29 mouse cellular contexts compared by ENCODE assay signal in the genomic region with DNA sequence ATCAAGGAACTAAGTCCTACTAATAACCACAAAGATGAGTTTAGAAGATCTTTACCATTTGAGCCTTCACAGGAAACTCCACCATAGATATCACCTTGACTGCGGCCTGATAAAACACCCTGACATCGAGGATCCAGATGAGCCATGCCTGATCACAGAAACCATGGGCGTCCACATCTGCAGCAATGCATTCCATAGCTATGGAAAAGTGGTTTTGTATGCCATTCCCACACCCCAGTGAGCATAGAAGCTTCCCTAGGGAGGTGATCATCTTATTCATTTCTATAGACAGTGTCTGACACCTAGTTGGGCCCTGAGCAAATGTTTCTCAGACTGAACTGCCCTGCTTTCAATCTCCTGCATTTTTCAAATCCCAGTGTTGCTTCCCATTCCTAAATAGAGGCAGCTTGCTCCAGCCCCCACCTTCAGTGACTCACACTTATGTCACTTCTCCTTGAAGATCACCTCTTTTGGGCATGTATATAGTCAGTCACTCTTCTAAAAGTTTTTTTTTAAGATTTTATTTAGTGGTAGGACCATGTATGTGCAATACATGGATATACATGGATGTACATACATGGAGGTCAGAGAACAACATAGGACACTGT. TPM values are rescaled to one million over a fixed set of nuclear protein-coding genes. Genes with fewer than 3 reads are reported as not detected.
DNase-seq lines count a peak whose midpoint lies in the region; ATAC-seq and TF ChIP-seq lines count a peak whose summit lies in the region.
"Had no signal": no experiment of that assay in that cellular context is flagged by ENCODE, and none has a peak within 500 bp of the region (broad histone marks: within the 10 kb centered on the region; RNA-seq: fewer than 3 reads in every experiment).

No protein-coding gene starts in this region.

- H3K4me3 ChIP-seq in layer of hippocampus, adult 2 months, result no peak overlapping the region
- H3K4me3 ChIP-seq in hindbrain, embryonic 13.5 days, result no peak overlapping the region
- H3K4me3 ChIP-seq: embryonic facial prominence, embryonic 10.5 days; embryonic facial prominence, embryonic 13.5 days; forebrain, embryonic 10.5 days; forebrain, embryonic 13.5 days; heart, adult 2 months; heart, embryonic 10.5 days; hindbrain, embryonic 12.5 days; intestine, embryonic 15.5 days had no signal

- H3K9ac ChIP-seq in hindbrain, embryonic 13.5 days, result no peak overlapping the region
- H3K9ac ChIP-seq: embryonic facial prominence, embryonic 13.5 days; forebrain, embryonic 13.5 days; hindbrain, embryonic 12.5 days; intestine, embryonic 15.5 days had no signal

- no peaks in the 10 kb centered on the region for H3K36me3 ChIP-seq in hindbrain, embryonic 13.5 days
- H3K36me3 ChIP-seq: embryonic facial prominence, embryonic 10.5 days; embryonic facial prominence, embryonic 13.5 days; forebrain, embryonic 10.5 days; G1E; heart, embryonic 10.5 days; hindbrain, embryonic 12.5 days; intestine, embryonic 15.5 days had no signal

- H3K9me3 ChIP-seq in hindbrain, embryonic 13.5 days, result no peaks in the 10 kb centered on the region
- H3K9me3 ChIP-seq: embryonic facial prominence, embryonic 10.5 days; embryonic facial prominence, embryonic 13.5 days; forebrain, embryonic 10.5 days; forebrain, embryonic 13.5 days; G1E; heart, embryonic 10.5 days; hindbrain, embryonic 12.5 days; intestine, embryonic 15.5 days had no signal

- WGBS in hindbrain, embryonic 13.5 days, result 91% methylated on average over 3 of the region's 3 CpGs

- peak overlapping the region; percentile 77 for H3K27ac ChIP-seq in layer of hippocampus, adult 2 months
- H3K27ac ChIP-seq in hindbrain, embryonic 13.5 days, result no peak overlapping the region
- H3K27ac ChIP-seq: embryonic facial prominence, embryonic 10.5 days; embryonic facial prominence, embryonic 13.5 days; forebrain, embryonic 10.5 days; forebrain, embryonic 13.5 days; heart, adult 2 months; heart, embryonic 10.5 days; hindbrain, embryonic 12.5 days; intestine, embryonic 15.5 days had no signal

- no peak for ATAC-seq in megakaryocyte, adult 5-6 weeks (ENCODE audit: poor library complexity, severe bottlenecking)
- ATAC-seq in hindbrain, embryonic 13.5 days (ENCODE audit: low FRiP score), result no peak
- ATAC-seq: forebrain, embryonic 13.5 days; forebrain, embryonic 16.5 days; hindbrain, embryonic 16.5 days; intestine, embryonic 15.5 days had no signal

- H3K27me3 ChIP-seq in hindbrain, embryonic 13.5 days, result no peaks in the 10 kb centered on the region
- H3K27me3 ChIP-seq: CH12.LX; embryonic facial prominence, embryonic 13.5 days; forebrain, embryonic 13.5 days; hindbrain, embryonic 12.5 days; intestine, embryonic 15.5 days had no signal

- no peak for TF ChIP-seq CTCF in layer of hippocampus, adult 2 months (conservative IDR thresholded peaks at IDR 0.05)

- H3K4me2 ChIP-seq in hindbrain, embryonic 13.5 days, result no peak overlapping the region
- H3K4me2 ChIP-seq: embryonic facial prominence, embryonic 13.5 days; forebrain, embryonic 13.5 days; hindbrain, embryonic 12.5 days; intestine, embryonic 15.5 days had no signal

- peak; percentile 47 for DNase-seq in adrenal gland, adult 2 months
- no peak for DNase-seq in adrenal gland, postnatal 36 days
- no peak for DNase-seq in layer of hippocampus, adult 2 months (ENCODE audit: low spot score in 2 of 2)
- no peak for DNase-seq in layer of hippocampus, adult 8-10 months (ENCODE audit: low spot score in 2 of 2)
- DNase-seq in right cerebral cortex, adult 18-20 months, result peak; percentile 45
- no peak for DNase-seq in right cerebral cortex, postnatal 36 days (ENCODE audit: low spot score in 2 of 2)
- DNase-seq: adrenal gland, adult 8-10 months; adrenal gland, postnatal 25 days; B cell, adult 2 months; cerebellum, adult 11 months; cerebellum, adult 2 months; cerebellum, adult 9-11 months; cerebellum, postnatal 25 days; gastrocnemius, postnatal 25 days; heart, adult 2 months had no signal

- no peaks in the 10 kb centered on the region for H3K4me1 ChIP-seq in hindbrain, embryonic 13.5 days (replicated peaks)
- H3K4me1 ChIP-seq: embryonic facial prominence, embryonic 10.5 days; embryonic facial prominence, embryonic 13.5 days; forebrain, embryonic 10.5 days; forebrain, embryonic 13.5 days; heart, embryonic 10.5 days; hindbrain, embryonic 12.5 days; intestine, embryonic 15.5 days had no signal

RNA-seq across cellular contexts. Expression of gene Pde8b, which starts 47.9 kb away (rescaled TPM):
- total RNA-seq in adrenal gland, adult 2 months (2021), result 100 to 1,000 TPM in 1 of 2 experiments, 10 to 100 TPM in 1; 64.8 to 181 TPM
- polyA plus RNA-seq in adrenal gland, adult 2 months (2012; rRNA removed), result 162 and 173 TPM in 2 replicates
- total RNA-seq in adrenal gland, postnatal 36 days (2021), result 100 to 1,000 TPM in 1 of 2 experiments, 10 to 100 TPM in 1; 77.0 to 158 TPM
- 100 to 1,000 TPM; 114 to 120 TPM for total RNA-seq in layer of hippocampus, adult 2 months (2021)
- total RNA-seq in layer of hippocampus, adult 8-10 months (2022), result 100 to 1,000 TPM in 2 of 4 experiments, 10 to 100 TPM in 2; 90.4 to 105 (median 99.5) TPM
- total RNA-seq in megakaryocyte, adult 5-6 weeks (2015), result 2.0 and 2.4 TPM in 2 replicates
- total RNA-seq in megakaryocyte, adult 5-6 weeks (2017), result 2.2 and 3.2 TPM in 2 replicates
- polyA plus RNA-seq in hindbrain, embryonic 13.5 days (2015; fragmentation: Nextera tagmentation; extraction: Ambion mirVana), result 5.8 and 6.2 TPM in 2 replicates
- total RNA-seq: hematopoietic stem cell, adult 5-6 weeks had no signal
- polyA plus RNA-seq: G1E had no signal

Comparison
In these comparisons a context has a peak if more than half of its experiments do, and no peak if none do; other contexts are left out.
1. DNase-seq: peak in adrenal gland, adult 2 months (single experiment) and right cerebral cortex, adult 18-20 months (single experiment); none in adrenal gland, postnatal 36 days (0 of 2), layer of hippocampus, adult 2 months (0 of 2), layer of hippocampus, adult 8-10 months (0 of 2) and right cerebral cortex, postnatal 36 days (0 of 2).
2. RNA of gene Pde8b, which starts 47.9 kb away (total RNA-seq): 64.8 to 181 TPM in adrenal gland, adult 2 months, 77.0 to 158 TPM in adrenal gland, postnatal 36 days, 114 to 120 TPM in layer of hippocampus, adult 2 months and 90.4 to 105 TPM in layer of hippocampus, adult 8-10 months; 2.0 to 3.2 TPM in megakaryocyte, adult 5-6 weeks; every median in the first group is over 10 times any median in the second.